Mouse (Mus musculus): ENCODE results near the gene Tmem131l. TPM values are rescaled to one million over a fixed set of nuclear protein-coding genes. Genes with fewer than 3 reads are reported as not detected.

Gene Tmem131l
- 22.4 TPM for polyA plus RNA-seq (2014; fragmentation: Illumina TruSeq; extraction: RNeasy Lipid Tissue Mini Kit (QIAGEN cat#74804); ENCODE audit: low read depth, low replicate concordance)

GRCm38 (mm10) chr3:84039646-84040475 lies at the start of gene Tmem131l:
Tmem131l (minus strand) TSS chr3:84040175.

Other genes starting within 250 kb of the Tmem131l start
- 13.9 TPM for gene Tlr2, start 198.4 kb downstream of the Tmem131l start, polyA plus RNA-seq (2014; fragmentation: Illumina TruSeq; extraction: RNeasy Lipid Tissue Mini Kit (QIAGEN cat#74804); ENCODE audit: low read depth, low replicate concordance)
- gene Mnd1, start 115.6 kb upstream of the Tmem131l start, polyA plus RNA-seq (2014; fragmentation: Illumina TruSeq; extraction: RNeasy Lipid Tissue Mini Kit (QIAGEN cat#74804); ENCODE audit: low read depth, low replicate concordance), result 7.3 TPM
- 0.44 TPM for gene Gm6525, start 133.9 kb upstream of the Tmem131l start, polyA plus RNA-seq (2014; fragmentation: Illumina TruSeq; extraction: RNeasy Lipid Tissue Mini Kit (QIAGEN cat#74804); ENCODE audit: low read depth, low replicate concordance)

Data from sigmoid colon, adult 10 weeks (tissue).